Mouse (Mus musculus) heart, embryonic 11.5 days (tissue): ENCODE measurements around the gene Dnajb14. TPM values are rescaled to one million over a fixed set of nuclear protein-coding genes. Genes with fewer than 3 reads are reported as not detected.

Experiments
- polyA plus RNA-seq: library from polyadenylated mRNA; unstranded; fragments of >200 nt; fragmentation: Nextera tagmentation; extraction: Ambion mirVana; gene quantifications from 2 replicates; pipeline ENCODE4 v1.2.1, GENCODE M21; 2014

Gene Dnajb14
- polyA plus RNA-seq, 1 experiment from 2014 or later, result 17.2 TPM

Other genes starting within 250 kb of the Dnajb14 start
- 7.1 and 7.4 TPM in 2 replicates for gene Ddit4l, start 246.1 kb upstream of the Dnajb14 start, polyA plus RNA-seq
- gene Gm21962, start 196.2 kb upstream of the Dnajb14 start, polyA plus RNA-seq, result not detected in 2 replicates
- gene H2afz, start 3.2 kb upstream of the Dnajb14 start, polyA plus RNA-seq, result 1,327 and 1,370 TPM in 2 replicates
- gene Lamtor3, start 50.8 kb downstream of the Dnajb14 start, polyA plus RNA-seq, result 97.0 and 97.2 TPM in 2 replicates
- gene Dapp1, start 113.9 kb downstream of the Dnajb14 start, polyA plus RNA-seq, result 14.0 and 15.4 TPM in 2 replicates
- 6.3 and 8.3 TPM in 2 replicates for gene 1110002E22Rik, start 197.4 kb downstream of the Dnajb14 start, polyA plus RNA-seq
- gene Gm5105, start 199.7 kb downstream of the Dnajb14 start, polyA plus RNA-seq, result 0.89 TPM in 1 of 2 replicates, not detected in the other